Mouse (Mus musculus) heart, postnatal 14 days (tissue): ENCODE measurements at regions not wholly inside any gene's neighbourhood (a gene's known extent, or its start where the extent isn't known, plus 50 kb on each side); places are given as distances from the start of the nearest gene placed in this dataset.

Experiments used
- DNase-seq, 2 experiments: peaks; one replicate each; pipeline ENCODE4 v3.0.0; 2021 to 2022
- intact Hi-C: fragments of 180-260 bp; cut with DNase I; formaldehyde crosslinking; loops from one replicate; pipeline ENCODE4 v1.15.1; 2025

DNA sequence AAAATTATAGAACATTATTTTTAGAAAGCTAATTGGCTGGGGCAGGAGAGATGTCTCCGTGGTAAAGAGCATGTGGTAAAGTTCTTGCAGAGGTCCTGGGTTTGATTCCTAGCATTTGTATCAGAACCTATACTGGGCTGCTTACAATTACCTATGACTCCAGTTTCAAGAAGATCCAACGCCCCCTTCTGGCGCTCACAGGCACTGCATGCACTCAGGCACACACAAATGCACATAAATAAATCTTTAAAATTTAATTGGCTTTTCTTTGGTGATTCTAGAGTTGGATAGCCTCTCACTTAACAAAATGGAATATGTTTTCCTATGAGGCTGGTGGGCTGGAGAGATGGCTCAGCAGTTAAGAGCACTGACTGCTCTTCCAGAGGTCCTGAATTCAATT, 219.0 kb upstream of the Amigo2 start:
- DNase-seq, result no peak

DNA sequence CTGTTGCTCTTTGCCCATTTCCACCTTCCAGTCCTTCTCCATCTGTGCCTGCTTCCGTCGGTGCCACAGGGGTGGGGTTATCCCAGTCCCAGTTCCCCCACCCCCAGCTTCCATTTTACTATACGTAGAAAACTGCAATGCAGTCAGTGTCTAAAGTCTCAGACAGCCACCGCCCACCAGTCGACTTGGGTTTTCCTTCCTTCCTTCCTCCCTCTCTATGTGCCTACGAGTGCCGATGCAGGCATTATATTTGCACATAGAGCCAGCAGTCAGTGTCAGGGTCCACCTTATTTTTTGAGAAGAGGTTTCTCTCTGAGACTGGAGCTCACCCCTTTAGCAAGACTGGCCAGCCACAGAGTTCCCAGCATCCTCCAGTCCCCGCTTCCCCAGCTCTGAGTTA, 218.3 kb upstream of the Amigo2 start:
- intact Hi-C loops, result no loop called here
- DNase-seq, result no peak

More for the DNA sequence above, 219.0 kb upstream of the Amigo2 start:
- intact Hi-C loops, result no loop called here

DNA sequence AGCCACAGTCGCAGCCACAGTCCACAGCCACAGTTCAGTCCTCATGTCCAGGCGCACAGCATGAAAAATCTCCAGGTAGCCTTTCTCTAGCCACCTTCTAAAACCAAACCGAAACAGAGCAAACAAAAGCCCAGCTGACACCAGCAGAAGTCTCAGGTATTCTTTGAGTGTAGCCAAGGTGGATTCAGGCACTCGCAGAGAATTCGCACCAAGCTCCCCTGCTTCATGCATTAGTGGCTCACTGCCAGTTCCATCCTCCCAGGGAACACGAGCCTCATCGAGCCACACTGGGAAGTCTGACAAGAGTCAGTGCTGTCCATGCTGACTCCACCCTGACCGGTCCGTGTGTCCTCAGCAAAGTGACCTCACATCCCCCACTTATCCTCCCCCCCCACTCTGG, 217.7 kb upstream of the Amigo2 start:
- peak; percentile 19 to 29 for DNase-seq
- intact Hi-C loops, result no loop called here

DNA sequence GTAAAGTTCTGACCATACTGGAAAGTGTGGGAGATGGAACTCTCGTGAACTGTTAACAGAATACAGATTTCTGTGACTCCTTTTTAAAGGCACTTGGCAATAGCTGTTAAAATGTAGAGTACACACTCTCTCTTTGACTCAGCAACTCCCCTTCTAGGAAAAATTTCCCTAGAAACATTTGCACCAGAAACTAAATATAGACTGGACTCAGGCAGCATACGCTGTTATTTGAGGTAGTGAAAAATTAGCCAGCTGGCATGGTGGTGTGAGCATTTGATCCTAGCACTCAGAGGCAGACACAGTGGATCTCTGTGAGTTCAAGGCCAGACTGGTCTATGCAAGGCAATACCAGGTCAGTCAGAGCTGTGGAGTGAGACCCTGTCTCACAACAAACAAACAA, 215.5 kb upstream of the Amigo2 start:
- intact Hi-C loops, result no loop called here
- DNase-seq, result no peak

DNA sequence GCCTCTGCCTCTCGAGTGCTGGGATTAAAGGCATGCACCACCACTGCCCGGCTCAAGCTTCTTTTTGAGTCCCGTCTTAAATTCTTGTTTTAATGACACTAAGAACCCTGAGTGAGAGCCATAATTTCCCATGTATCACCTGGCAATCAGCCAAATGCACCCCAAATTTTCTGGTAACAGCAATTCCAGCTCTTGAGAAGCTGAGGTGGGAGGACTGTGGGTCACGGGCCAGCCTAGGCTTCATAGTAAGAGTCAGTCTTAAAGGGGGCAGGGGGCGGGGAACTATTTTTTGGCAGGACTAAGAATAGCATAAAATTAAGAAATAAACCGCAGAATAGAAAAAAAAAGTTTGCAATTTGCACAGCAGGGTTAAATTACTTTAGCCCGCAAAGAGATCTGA, 214.9 kb upstream of the Amigo2 start:
- intact Hi-C loops, result no loop called here
- DNase-seq, result no peak

DNA sequence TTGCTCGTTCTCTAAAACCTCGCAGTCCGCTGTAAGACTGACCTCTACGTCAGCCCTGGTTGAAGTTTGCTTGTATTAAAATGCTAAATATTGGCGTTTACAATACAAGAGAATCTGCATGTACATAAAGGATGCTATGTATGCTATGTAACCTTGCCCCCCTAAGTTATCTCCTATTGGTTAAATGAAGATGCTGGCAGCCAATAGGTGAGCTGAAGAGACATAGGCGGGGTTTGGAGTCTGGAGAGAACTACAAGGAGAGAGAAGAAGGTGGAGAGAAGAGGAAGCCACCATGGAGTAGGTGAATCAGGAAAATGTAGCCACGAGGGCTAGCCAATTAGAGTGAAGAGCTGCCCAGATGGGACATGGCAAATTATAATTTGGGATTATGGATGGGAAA, 214.0 kb upstream of the Amigo2 start:
- intact Hi-C loops, result no loop called here
- DNase-seq, result no peak

DNA sequence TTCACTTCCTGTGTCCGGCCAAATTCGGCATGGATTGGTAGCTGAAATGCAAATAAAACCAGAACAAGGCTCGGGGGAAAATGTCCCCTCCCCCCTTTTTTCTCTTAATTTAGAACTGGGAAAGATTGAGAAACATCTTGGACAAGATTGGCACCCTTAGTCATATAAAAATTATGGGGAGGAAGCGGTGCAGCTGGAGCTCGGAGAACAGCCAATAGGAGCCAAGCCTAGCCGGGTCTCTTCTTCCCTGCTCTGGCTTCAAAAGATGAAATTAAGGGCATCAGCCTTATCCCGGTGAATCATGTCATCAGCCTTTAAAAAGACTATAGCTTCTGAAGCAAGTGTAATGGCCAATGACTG, 213.3 kb upstream of the Amigo2 start:
- intact Hi-C loops, result no loop called here
- DNase-seq, result no peak

DNA sequence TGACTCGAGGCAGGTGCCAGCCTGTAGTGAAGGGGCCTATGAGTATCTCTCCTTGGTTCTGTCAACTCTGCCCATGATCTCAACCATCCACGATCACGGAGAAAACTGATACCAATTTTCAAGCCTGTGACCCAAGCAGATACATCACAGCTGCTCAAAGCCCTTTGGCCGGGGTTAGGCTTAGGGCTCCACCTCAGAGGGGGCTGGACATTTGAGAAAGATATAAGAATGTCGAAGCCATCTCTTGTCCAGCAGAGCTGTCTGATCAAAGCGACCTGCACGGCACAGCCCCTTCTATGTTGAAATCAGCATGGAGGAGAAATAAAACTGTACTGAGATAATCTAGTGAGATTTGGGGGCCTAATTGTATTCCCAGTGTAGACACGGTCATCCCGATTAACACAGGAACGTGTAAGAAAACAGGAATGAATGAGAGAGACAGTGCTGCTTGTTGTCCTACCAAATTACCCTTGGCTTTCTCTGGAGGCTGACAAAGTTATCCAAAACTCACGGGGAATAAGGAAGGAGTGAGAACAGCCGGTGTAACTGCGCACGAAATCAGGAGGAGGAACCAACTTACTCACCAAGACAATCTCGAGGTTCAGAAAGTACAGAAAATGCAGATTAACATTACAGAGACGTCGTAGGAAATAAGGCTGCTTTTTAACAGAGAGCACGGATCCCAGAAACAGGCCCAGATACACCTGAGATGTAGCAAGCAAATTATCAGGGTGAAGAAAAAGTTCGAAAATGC, 212.7 kb upstream of the Amigo2 start:
- intact Hi-C loops, result loop anchor here (5.0 kb wide), 1 partner anchor 212 kb away; the partner anchor contains the start of genes Amigo2 and Pced1b
- DNase-seq, result no peak

DNA sequence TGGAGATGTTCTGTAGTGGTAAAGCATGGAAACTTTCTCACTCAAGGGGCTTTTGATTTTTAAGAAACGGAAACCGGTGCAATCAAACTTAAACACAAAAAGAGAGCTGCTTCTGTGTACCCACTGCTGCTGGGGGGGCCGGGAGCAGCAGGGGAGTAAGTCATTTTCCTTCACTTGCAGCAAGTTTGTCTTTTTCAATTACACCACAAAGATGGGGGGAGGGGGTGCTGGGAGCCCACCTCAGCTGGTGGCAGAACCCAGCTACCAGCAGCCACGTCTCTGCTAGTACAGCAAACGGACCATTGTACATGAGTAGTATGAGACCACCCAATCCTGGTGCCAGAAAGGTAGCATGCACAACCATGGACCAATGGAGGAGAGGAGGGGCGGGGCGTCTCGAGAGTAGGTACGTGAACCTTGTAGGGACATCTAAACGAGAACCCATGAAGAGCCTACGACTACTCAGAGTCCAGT, 211.7 kb upstream of the Amigo2 start:
- intact Hi-C loops, result loop anchor here (5.0 kb wide), 1 partner anchor 211 kb away; the partner anchor contains the start of genes Amigo2 and Pced1b
- no peak for DNase-seq

DNA sequence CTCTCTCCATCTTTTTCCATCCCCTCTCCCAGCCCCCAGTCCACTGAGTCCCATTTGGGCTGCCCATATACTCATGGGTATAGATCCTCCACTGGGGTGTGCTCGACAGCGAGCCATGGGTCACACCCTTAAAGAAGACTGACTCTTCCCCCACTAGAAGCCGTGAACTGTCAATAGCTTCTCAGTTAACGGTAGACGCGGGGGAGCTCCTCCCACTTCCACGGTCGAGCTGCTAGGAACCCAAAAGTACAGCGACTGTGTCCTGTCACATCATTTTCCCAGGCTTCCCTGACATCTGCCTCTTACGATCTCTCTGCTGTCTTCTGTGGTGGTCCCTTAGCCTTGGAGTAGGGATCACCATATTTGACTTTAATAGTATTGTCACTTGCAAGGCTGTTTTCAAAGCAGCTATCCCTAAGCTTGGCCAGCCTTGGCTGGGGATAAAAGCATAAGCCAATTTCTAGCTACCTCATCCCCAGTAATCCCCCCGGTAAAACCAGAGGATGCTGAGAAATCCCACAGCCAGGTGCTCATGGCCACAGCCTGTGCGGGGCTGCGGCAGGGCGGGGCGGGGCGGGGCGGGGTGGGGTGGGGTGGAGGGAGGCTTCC, 211.2 kb upstream of the Amigo2 start:
- intact Hi-C loops, result loop anchor here (5.0 kb wide), 1 partner anchor 211 kb away; the partner anchor contains the start of genes Amigo2 and Pced1b
- no peak for DNase-seq

DNA sequence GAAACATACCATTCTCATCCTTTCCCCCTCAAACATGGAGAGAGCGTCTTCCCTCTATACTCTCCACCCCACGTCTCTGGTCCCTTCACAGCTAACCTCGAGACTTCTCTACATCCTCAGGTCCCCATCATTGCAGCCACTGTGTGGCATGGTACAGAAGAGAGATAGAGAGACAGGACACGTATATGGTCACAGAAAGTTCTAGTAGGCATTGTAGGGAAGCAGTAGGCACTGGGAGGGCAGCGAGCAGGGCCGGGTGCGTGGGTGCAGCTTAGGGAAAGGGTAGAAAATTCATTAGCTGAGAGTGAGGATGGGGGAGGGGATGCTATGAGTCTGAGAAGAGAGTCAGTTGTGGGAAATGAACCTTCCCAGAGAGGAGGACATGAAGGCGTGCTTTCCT, 210.4 kb upstream of the Amigo2 start:
- intact Hi-C loops, result loop anchor here (5.0 kb wide), 1 partner anchor 210 kb away; the partner anchor contains the start of genes Amigo2 and Pced1b
- no peak for DNase-seq

DNA sequence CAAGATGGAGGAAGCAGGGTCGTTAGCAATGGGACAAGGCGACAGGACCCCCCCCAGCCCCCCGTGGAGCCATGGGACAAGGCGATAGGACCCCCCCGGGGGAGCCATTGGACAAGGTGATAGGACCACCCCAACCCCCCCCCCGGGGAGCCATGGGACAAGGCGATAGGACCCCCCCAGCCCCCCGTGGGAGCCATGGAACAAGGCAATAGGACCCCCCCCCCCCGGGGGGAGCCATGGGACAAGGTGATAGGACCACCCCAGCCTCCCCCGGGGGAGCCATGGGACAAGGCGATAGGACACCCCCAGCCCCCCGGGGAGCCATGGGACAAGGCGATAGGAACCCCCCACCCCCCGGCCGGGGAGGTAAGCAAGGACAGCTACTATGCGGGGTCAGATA, 209.9 kb upstream of the Amigo2 start:
- DNase-seq, result no peak
- intact Hi-C loops, result loop anchor here (5.0 kb wide), 1 partner anchor 210 kb away; the partner anchor contains the start of genes Amigo2 and Pced1b

DNA sequence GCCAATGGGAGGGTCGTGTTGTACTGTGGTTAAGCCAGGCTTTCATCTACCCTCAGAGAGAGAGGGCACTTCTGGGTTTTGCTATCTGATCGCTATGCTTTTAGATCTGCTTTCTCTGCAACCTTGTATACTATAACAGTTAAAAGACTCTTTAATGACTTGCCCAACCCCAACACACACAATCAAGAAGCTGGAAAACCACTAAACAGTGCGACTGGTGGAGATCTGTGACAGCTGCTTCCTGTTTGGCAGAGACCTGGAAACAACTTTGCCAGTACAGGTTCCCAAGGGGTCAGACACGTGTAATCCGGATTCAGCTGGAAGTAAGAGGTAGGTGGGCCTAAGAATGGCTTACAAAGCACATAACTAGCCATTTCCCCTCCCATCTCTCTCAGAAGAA, 208.6 kb upstream of the Amigo2 start:
- peak; percentile 13 to 48 for DNase-seq
- intact Hi-C loops, result loop anchor here (5.0 kb wide), 1 partner anchor 208 kb away; the partner anchor contains the start of genes Amigo2 and Pced1b

DNA sequence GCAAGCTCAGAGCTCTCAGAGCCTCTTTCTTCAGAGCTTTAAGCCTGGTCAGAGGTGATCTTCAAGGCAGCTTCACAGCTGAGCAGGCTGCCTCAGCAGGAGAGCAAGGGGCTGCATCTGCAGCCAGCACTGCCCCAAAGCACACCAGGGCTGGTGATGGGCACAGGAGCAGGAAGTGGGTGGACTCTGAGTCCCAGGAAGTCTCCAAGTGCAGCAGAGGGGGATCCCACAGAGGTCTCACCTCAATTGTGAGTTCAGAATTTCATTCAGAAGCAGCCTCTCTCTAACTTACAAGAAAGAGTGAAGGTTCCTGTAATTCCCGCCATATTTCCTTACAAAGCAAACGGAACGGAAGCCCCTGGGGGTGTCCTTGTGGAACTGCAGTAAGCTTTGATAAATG, 202.6 kb upstream of the Amigo2 start:
- DNase-seq, result no peak
- intact Hi-C loops, result no loop called here

DNA sequence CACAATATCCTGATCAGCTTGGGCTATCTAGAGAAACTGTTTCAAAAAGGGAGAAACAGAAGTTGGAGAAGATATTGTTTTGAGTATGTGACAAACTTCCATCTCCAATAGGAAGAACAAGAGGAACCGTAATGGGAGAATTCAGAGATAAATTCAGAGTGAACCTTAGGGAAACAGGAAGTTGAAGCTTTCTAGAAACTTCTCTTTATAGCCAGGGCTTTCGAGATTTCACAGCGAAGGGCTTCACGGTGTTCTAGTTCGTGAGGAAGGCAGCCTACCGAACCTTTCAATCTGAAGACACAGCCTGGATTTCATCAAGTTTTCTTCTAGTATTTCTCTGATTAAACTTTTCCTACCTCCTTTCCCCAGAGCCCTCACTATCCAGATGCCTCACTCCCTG, 201.9 kb upstream of the Amigo2 start:
- no peak for DNase-seq
- intact Hi-C loops, result no loop called here

DNA sequence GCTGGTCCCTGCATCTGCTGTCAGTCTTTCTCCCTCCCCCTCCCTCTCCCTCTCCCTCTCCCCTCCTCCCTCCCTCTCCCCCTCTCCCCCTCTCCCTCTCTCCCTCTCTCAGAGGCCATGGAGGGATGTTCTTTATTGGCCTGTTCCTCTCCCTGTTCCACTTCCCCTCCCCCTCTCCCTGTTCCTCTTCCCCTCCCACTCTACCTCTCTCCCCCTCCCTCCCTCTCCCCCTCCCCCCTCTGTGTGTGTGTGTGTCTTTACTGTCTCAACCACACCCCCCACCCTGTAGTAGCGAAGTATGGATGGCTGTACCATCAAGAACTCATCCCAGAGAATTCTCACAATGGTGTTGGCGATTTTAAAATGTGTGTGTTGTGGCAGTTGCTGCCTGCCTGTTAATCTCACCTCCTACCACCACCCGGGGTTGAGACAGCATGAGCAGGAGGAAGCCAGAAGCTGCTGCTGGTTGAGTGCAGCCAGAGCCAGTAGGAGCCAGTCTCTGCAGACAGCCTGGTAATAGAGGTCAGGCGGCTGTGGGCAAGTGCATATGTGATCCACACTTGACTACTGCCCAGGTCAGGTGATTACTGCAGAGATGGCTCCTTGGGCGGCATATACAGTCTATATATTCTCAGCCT, 201.3 kb upstream of the Amigo2 start:
- intact Hi-C loops, result no loop called here
- no peak for DNase-seq

DNA sequence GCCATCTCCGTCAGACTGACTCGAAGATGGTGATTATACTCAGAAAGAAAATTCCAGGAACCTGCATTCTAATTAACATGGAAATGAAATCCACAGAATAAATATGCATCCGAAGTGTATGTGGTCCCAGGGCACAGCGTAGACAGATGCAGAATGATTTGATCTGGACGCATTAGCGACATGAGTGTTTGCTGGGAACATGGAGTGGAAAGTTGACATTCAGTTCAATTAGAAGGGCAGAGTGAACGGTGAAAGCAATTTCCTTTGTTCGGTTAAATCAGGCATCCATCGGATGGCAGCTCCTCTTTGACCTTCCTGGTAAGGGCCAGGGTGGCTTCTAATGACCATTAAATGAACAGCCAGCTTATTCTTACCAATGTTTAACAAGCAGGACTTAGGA, 199.1 kb upstream of the Amigo2 start:
- intact Hi-C loops, result no loop called here

DNA sequence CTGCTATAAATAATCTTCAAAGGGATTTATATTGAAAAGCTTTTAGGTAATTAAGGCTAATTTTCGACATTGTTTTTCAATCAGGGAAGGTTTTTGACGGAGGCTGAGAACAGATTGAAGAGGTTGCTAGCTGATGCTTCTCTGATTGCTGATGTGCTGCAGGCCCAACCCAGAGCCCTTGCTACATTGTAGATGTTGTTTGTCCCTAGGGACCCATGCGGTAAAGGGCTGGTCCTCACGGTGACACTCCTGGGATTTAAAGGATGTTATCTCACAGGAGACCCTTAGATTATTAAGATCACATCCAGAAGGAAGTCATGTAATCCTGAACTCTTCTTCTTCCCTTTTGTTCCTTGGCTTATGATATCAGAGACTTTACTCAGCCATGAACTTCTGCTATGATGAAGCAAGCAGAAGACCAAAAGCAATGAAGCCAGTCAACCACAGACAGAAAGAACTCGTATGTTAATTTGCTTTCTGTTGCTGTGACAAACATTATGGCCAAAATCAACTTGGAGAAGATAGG, 191.2 kb upstream of the Amigo2 start:
- no peak for DNase-seq
- intact Hi-C loops, result no loop called here

More for the DNA sequence above, 199.1 kb upstream of the Amigo2 start:
- DNase-seq, result no peak
